Mouse (Mus musculus): Measurements from ENCODE around the gene Ttll13. TPM values are rescaled to one million over a fixed set of nuclear protein-coding genes. Genes with fewer than 3 reads are reported as not detected.

Gene Ttll13
- polyA plus RNA-seq, 1 experiment from 2014 or later = 0.35 TPM

DNA sequence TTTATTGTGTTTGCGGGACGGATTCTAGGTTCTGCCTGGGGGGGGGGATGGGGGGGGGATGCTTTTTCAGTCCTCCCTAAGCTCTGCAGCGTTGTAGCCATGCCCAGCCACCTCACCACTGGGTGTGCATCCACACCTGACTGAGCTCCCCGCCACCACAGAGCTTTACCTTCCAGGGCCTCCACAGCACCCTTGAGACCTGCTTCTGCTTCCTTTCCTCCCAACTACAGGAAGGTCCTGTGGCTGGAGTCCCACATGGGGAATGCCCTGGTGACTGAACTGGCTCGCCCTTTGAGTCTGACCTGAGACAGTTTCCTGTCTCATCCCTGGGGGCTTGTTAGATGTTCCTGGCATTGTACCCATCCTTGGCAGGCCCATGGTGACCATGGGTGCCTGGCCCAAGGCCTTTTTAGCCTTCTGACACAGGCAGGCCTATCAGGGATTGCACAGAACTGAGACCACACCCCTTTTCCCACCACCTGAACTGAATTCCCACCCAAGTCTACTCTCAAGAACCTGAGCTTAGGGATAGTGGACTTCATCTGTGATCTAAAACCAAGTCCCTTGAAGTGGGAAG is 45.1 kb upstream of the Ttll13 start:
- 88% methylated on average over 5 of the region's 5 CpGs for WGBS
- no peak for ATAC-seq (replicated peaks; ENCODE audit: insufficient number of reproducible peaks, low FRiP score, low TSS enrichment, low read depth)
- Histone ChIP-seq H3K36me3 (replicated peaks; ENCODE audit: control insufficient read depth, insufficient read depth, low read depth, low read length) (no peaks in the 10 kb centered on the region), H3K9me3 (replicated peaks; ENCODE audit: control insufficient read depth, low read length) (no peaks in the 10 kb centered on the region), H3K27ac (replicated peaks; ENCODE audit: low read depth, low read length) (no peak overlapping the region), H3K9ac (replicated peaks; ENCODE audit: low read length) (no peak overlapping the region), H3K4me3 (ENCODE audit: low read depth, low read length) (no peak overlapping the region), H3K4me2 (ENCODE audit: low read depth, low read length) (no peak overlapping the region; the same call in 1 of the 2 replicates), H3K4me1 (ENCODE audit: control insufficient read depth, insufficient read depth, low read length) (no peaks in the 10 kb centered on the region), H3K27me3 (ENCODE audit: control insufficient read depth, insufficient read depth, low read length) (no peaks in the 10 kb centered on the region)
- DNase-seq (ENCODE audit: low spot score) = no peak

DNA sequence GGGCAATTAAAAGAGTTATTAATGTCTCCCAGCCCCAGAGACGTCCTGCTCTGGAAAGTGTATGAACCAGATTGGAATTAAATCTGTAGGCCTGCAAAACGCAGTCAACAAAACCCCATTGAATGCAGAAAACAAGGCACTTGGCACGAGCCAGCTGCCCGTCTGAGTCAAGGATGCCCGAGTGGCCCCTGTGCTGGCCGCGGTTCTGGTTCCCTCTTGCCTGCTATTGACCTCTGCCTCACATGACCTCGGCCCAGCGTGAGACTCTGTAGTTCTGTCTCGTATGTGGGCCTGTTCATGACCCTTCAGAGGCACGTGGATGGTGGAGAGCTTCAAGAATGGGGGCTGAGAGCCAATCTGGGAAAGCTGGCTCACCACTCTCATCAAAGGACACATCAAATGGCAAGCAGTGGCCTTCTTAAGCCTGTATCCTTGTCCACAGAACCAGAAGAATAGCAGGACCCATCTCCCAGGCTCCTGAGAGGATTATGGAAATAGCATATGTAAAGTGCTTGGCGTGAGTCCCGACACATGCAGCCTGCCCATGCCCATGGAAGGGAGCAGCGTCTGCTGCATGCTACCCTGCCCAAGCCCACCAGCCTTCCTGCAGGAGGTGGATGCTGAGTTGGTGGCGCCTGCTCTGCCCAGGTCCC is 44.2 kb upstream of the Ttll13 start:
- no peaks in the 10 kb centered on the region for H3K36me3 ChIP-seq (replicated peaks; ENCODE audit: control insufficient read depth, insufficient read depth, low read depth, low read length)
- H3K9ac ChIP-seq (replicated peaks; ENCODE audit: low read length) = no peak overlapping the region
- no peak overlapping the region for H3K4me2 ChIP-seq (ENCODE audit: low read depth, low read length)
- no peak for ATAC-seq (replicated peaks; ENCODE audit: insufficient number of reproducible peaks, low FRiP score, low TSS enrichment, low read depth)
- DNase-seq (ENCODE audit: low spot score) = no peak
- no peaks in the 10 kb centered on the region for H3K27me3 ChIP-seq (ENCODE audit: control insufficient read depth, insufficient read depth, low read length)
- no peak overlapping the region for H3K27ac ChIP-seq (replicated peaks; ENCODE audit: low read depth, low read length)
- H3K9me3 ChIP-seq (replicated peaks; ENCODE audit: control insufficient read depth, low read length) = no peaks in the 10 kb centered on the region
- no peak overlapping the region for H3K4me3 ChIP-seq (ENCODE audit: low read depth, low read length)
- H3K4me1 ChIP-seq (ENCODE audit: control insufficient read depth, insufficient read depth, low read length) = no peaks in the 10 kb centered on the region
- 87% methylated on average over 15 of the region's 15 CpGs for WGBS

DNA sequence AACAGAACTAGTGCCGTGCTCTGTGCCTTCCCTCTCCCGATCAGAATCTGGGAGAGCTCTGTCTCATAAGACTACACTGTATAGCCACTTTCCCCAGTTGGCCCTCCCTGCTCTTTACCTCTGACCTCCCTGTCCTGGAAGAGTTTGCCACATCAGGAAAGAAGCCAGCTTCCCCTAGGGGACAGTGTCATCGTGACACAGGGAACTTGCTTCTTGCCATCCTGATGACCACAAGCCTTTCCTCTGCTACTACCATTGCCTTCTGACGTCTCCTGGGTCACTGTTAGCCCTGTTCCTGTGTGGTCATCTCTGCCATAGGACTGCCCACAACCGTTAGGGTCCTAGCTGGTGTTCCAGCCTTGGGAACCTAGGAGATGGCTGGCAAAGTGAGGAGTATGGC is 43.2 kb upstream of the Ttll13 start:
- Histone ChIP-seq H3K27ac (replicated peaks; ENCODE audit: low read depth, low read length) (no peak overlapping the region), H3K4me2 (ENCODE audit: low read depth, low read length) (no peak overlapping the region), H3K4me1 (ENCODE audit: control insufficient read depth, insufficient read depth, low read length) (no peaks in the 10 kb centered on the region), H3K4me3 (ENCODE audit: low read depth, low read length) (no peak overlapping the region), H3K27me3 (ENCODE audit: control insufficient read depth, insufficient read depth, low read length) (no peaks in the 10 kb centered on the region), H3K36me3 (replicated peaks; ENCODE audit: control insufficient read depth, insufficient read depth, low read depth, low read length) (no peaks in the 10 kb centered on the region), H3K9me3 (replicated peaks; ENCODE audit: control insufficient read depth, low read length) (no peaks in the 10 kb centered on the region), H3K9ac (replicated peaks; ENCODE audit: low read length) (no peak overlapping the region)
- ATAC-seq (replicated peaks; ENCODE audit: insufficient number of reproducible peaks, low FRiP score, low TSS enrichment, low read depth) = no peak
- DNase-seq (ENCODE audit: low spot score) = no peak
- WGBS = 80% methylated on average over 5 of the region's 5 CpGs

DNA sequence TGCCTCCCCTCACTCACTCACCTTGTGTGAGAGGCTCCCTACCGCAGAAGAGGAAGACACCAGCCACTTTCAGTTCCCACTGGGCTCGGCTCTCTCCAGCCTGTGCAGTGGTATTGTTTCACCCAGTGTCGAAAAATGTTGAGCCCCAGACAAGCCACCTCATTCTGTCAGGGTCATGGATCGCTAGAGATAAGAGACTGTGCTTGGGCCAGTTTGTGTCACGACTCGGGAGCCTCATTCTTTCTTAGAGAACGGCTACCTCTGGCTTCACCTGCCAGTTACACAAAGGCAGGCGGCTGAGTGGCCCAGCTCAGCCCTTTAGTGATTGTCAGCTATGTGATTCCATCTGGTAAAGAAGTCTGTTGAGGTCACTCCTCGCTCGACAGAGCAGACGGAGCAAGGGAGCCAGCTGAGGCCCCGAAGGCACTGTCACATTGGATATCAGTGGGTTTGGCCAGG is 42.5 kb upstream of the Ttll13 start:
- Histone ChIP-seq H3K36me3 (replicated peaks; ENCODE audit: control insufficient read depth, insufficient read depth, low read depth, low read length) (no peaks in the 10 kb centered on the region), H3K4me3 (ENCODE audit: low read depth, low read length) (no peak overlapping the region), H3K4me2 (ENCODE audit: low read depth, low read length) (no peak overlapping the region), H3K27ac (replicated peaks; ENCODE audit: low read depth, low read length) (no peak overlapping the region), H3K4me1 (ENCODE audit: control insufficient read depth, insufficient read depth, low read length) (no peaks in the 10 kb centered on the region), H3K27me3 (ENCODE audit: control insufficient read depth, insufficient read depth, low read length) (no peaks in the 10 kb centered on the region), H3K9me3 (replicated peaks; ENCODE audit: control insufficient read depth, low read length) (no peaks in the 10 kb centered on the region), H3K9ac (replicated peaks; ENCODE audit: low read length) (no peak overlapping the region)
- ATAC-seq (replicated peaks; ENCODE audit: insufficient number of reproducible peaks, low FRiP score, low TSS enrichment, low read depth) (no peak), DNase-seq (ENCODE audit: low spot score) (no peak)
- 63% methylated on average over 12 of the region's 12 CpGs for WGBS

DNA sequence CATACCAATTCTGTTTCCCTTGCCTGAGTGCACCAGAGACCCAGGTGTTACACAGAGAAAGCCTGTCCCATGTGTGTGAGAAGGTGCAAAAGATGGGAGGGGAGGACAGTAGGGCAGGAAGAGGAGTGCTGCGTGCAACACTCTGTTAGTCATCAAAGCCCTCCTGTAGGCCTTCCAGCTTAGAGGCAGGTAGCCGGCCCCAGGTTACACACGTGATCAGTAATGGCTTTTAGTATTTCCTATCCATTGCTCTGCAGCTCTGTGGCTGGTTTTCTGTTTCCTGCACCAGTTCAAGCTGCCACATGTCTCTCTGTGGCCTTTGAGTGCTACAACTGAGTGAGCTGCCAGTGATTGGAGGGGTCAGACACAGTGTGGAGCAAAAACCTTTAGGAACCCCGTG is 41.8 kb upstream of the Ttll13 start:
- H3K9ac ChIP-seq (replicated peaks; ENCODE audit: low read length) = no peak overlapping the region
- no peak overlapping the region for H3K4me2 ChIP-seq (ENCODE audit: low read depth, low read length)
- no peaks in the 10 kb centered on the region for H3K36me3 ChIP-seq (replicated peaks; ENCODE audit: control insufficient read depth, insufficient read depth, low read depth, low read length)
- no peak overlapping the region for H3K27ac ChIP-seq (replicated peaks; ENCODE audit: low read depth, low read length)
- no peaks in the 10 kb centered on the region for H3K9me3 ChIP-seq (replicated peaks; ENCODE audit: control insufficient read depth, low read length)
- DNase-seq (ENCODE audit: low spot score) (no peak), ATAC-seq (replicated peaks; ENCODE audit: insufficient number of reproducible peaks, low FRiP score, low TSS enrichment, low read depth) (no peak)
- 86% methylated on average over 4 of the region's 4 CpGs for WGBS
- H3K4me1 ChIP-seq (ENCODE audit: control insufficient read depth, insufficient read depth, low read length) = no peaks in the 10 kb centered on the region
- H3K27me3 ChIP-seq (ENCODE audit: control insufficient read depth, insufficient read depth, low read length) = no peaks in the 10 kb centered on the region
- H3K4me3 ChIP-seq (ENCODE audit: low read depth, low read length) = no peak overlapping the region

DNA sequence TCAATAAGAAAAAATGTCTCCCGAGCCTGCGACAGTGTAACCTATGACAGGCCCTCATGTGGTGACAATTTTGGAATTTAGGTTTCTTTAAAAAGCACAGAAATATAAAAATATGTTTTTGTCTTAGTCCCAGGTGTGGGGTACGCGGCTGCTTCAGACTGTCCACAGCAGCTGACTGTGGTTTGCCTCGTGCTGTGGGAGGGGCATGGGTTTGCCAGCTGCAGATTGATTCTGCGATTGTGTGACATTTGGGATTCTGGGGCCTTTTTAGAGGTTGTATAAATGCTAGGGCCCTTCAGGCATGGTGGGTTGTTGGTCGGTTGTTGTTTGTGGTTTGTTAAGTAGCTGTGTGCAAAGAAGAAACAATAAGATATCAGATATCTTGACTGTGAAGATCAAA is 41.2 kb upstream of the Ttll13 start:
- no peaks in the 10 kb centered on the region for H3K27me3 ChIP-seq (ENCODE audit: control insufficient read depth, insufficient read depth, low read length)
- no peak overlapping the region for H3K9ac ChIP-seq (replicated peaks; ENCODE audit: low read length)
- no peak overlapping the region for H3K4me3 ChIP-seq (ENCODE audit: low read depth, low read length)
- ATAC-seq (replicated peaks; ENCODE audit: insufficient number of reproducible peaks, low FRiP score, low TSS enrichment, low read depth) (no peak), DNase-seq (ENCODE audit: low spot score) (no peak)
- H3K27ac ChIP-seq (replicated peaks; ENCODE audit: low read depth, low read length) = no peak overlapping the region
- H3K36me3 ChIP-seq (replicated peaks; ENCODE audit: control insufficient read depth, insufficient read depth, low read depth, low read length) = no peaks in the 10 kb centered on the region
- no peak overlapping the region for H3K4me2 ChIP-seq (ENCODE audit: low read depth, low read length)
- WGBS = 78% methylated on average over 7 of the region's 7 CpGs
- H3K4me1 ChIP-seq (ENCODE audit: control insufficient read depth, insufficient read depth, low read length) = no peaks in the 10 kb centered on the region
- H3K9me3 ChIP-seq (replicated peaks; ENCODE audit: control insufficient read depth, low read length) = no peaks in the 10 kb centered on the region

DNA sequence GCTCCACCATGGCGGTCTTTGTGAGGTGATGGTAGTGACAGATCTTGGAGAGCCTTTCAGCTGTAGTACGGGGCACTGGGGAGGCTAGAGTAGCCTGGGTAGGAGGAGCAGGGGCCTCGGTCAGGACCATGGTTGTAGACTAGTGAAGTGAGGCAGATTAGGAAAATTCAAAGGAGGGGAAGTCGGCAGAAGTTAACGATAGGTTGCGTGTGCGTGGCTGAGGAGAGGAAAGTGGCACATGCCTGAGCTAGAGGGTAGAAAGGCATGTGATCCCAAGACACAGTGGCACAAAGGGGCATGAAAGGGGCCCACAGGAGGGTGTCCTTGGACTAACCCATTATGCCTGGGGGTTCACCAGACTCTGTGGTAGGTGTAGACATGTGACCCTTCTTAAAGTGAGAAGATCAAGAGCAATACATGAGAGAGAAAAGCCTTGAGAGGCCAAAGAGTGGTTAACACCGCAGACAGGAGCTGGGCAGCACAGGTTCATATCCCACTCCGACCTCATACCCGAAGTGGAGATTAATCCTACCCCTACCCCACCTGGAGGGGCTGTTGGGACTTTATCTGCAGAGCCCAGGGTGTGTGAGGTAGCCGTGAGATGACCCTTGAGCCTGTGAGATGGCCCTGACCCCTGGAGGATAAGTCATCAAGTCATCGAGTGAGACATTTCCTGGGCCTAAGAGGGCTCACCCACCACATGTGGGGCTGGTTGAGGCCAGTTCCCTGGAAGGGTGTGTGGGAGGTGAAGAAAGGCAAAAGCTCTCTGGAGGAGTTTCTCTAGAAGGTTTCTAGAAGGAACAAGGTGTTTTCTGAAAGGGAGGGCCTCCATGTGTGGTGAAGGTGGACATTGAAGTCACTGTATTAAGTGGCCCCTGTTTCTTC is 40.2 kb upstream of the Ttll13 start:
- Histone ChIP-seq H3K27ac (replicated peaks; ENCODE audit: low read depth, low read length) (no peak overlapping the region), H3K27me3 (ENCODE audit: control insufficient read depth, insufficient read depth, low read length) (no peaks in the 10 kb centered on the region), H3K9me3 (replicated peaks; ENCODE audit: control insufficient read depth, low read length) (no peaks in the 10 kb centered on the region), H3K4me3 (ENCODE audit: low read depth, low read length) (no peak overlapping the region), H3K36me3 (replicated peaks; ENCODE audit: control insufficient read depth, insufficient read depth, low read depth, low read length) (no peaks in the 10 kb centered on the region), H3K4me2 (ENCODE audit: low read depth, low read length) (no peak overlapping the region), H3K9ac (replicated peaks; ENCODE audit: low read length) (no peak overlapping the region), H3K4me1 (ENCODE audit: control insufficient read depth, insufficient read depth, low read length) (no peaks in the 10 kb centered on the region)
- no peak for ATAC-seq (replicated peaks; ENCODE audit: insufficient number of reproducible peaks, low FRiP score, low TSS enrichment, low read depth)
- no peak for DNase-seq (ENCODE audit: low spot score)
- WGBS = 89% methylated on average over 12 of the region's 12 CpGs

DNA sequence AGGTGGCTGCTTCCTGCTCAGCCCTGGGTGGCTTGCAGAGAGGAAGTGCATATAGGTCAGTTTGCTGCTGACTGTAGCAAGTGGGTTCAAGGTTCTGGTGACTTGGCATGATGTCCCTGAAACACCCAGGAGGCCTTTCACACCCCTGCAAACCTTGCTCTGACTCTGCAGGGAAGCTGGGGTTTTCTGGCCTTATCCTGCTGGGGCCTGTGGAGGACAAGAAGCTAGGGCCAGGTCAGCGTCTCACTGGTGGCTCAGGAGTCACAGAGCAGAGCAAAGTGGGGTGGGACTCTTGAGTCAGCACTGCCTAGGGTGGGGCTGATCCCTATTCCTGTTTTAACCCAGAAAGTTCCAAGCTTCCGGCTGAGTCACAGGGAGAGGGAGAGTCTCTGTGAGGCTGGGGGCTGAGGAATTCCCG is 38.9 kb upstream of the Ttll13 start:
- Histone ChIP-seq H3K36me3 (replicated peaks; ENCODE audit: control insufficient read depth, insufficient read depth, low read depth, low read length) (no peaks in the 10 kb centered on the region), H3K9me3 (replicated peaks; ENCODE audit: control insufficient read depth, low read length) (no peaks in the 10 kb centered on the region), H3K27me3 (ENCODE audit: control insufficient read depth, insufficient read depth, low read length) (no peaks in the 10 kb centered on the region), H3K4me2 (ENCODE audit: low read depth, low read length) (no peak overlapping the region), H3K4me3 (ENCODE audit: low read depth, low read length) (no peak overlapping the region), H3K27ac (replicated peaks; ENCODE audit: low read depth, low read length) (0 out of 2 replicates have a peak overlapping the region, but pooled peaks have one; percentile 41), H3K9ac (replicated peaks; ENCODE audit: low read length) (no peak overlapping the region), H3K4me1 (ENCODE audit: control insufficient read depth, insufficient read depth, low read length) (no peaks in the 10 kb centered on the region)
- DNase-seq (ENCODE audit: low spot score) (no peak), ATAC-seq (replicated peaks; ENCODE audit: insufficient number of reproducible peaks, low FRiP score, low TSS enrichment, low read depth) (no peak)
- WGBS = 58% methylated on average over 3 of the region's 3 CpGs

Measured in embryonic facial prominence, embryonic 11.5 days (tissue).